Mouse (Mus musculus) lung, postnatal 0 days (tissue): ENCODE measurements around the gene Pcdh7.

Experiments
- CTCF ChIP-seq: IDR thresholded peaks from 2 replicates; pipeline ENCODE4 v1.5.1; 2016; ENCODE audit warnings: antibody characterized with exemption, mild to moderate bottlenecking
- EP300 ChIP-seq: IDR thresholded peaks from 2 replicates; pipeline ENCODE4 v1.6.1; 2016; ENCODE audit warnings: antibody characterized with exemption, mild to moderate bottlenecking, control low read depth

- TF ChIP-seq CTCF (no peak), EP300 (no peak)
These were observed 1.3 kb downstream of the Pcdh7 start for GRCm38 (mm10) chr5:57718876-57719593.
